Mouse (Mus musculus) myocyte (in vitro differentiated cells): ENCODE results near the gene Fanca. TPM values are rescaled to one million over a fixed set of nuclear protein-coding genes. Genes with fewer than 3 reads are reported as not detected.

Experiments
- H3K27me3 ChIP-seq: one replicate; pipeline ENCODE4 v1.6.1; 2011; ENCODE audit not compliant: control insufficient read depth, insufficient read depth, insufficient read length
- H3K36me3 ChIP-seq: one replicate; pipeline ENCODE4 v1.6.1; 2011; ENCODE audit not compliant: control insufficient read depth, insufficient read depth
- H3K4me2 ChIP-seq: one replicate; pipeline ENCODE4 v1.6.1; 2011; ENCODE audit warnings: low read depth, control low read depth
- H3K4me3 ChIP-seq: one replicate; pipeline ENCODE4 v1.5.1; 2011; ENCODE audit warnings: mild to moderate bottlenecking, control low read depth, moderate library complexity
- H3K79me2 ChIP-seq: one replicate; pipeline ENCODE4 v1.6.1; 2011; ENCODE audit not compliant: control insufficient read depth, insufficient read depth
- H3ac ChIP-seq: one replicate; pipeline ENCODE4 v1.6.1; 2011; ENCODE audit not compliant: control insufficient read depth, insufficient read length
- CEBPB ChIP-seq: IDR thresholded peaks from 2 replicates; pipeline ENCODE4 v1.6.1; 2011; ENCODE audit warnings: mild to moderate bottlenecking, moderate library complexity; ENCODE audit not compliant: poor library complexity, insufficient read depth, severe bottlenecking
- E2F4 ChIP-seq: IDR thresholded peaks from one replicate; pipeline ENCODE4 v1.6.1; 2011; ENCODE audit warnings: mild to moderate bottlenecking, control low read depth, moderate library complexity; ENCODE audit not compliant: insufficient read depth
- MAX ChIP-seq: IDR thresholded peaks from one replicate; pipeline ENCODE4 v1.6.1; 2011; ENCODE audit warnings: low read depth, mild to moderate bottlenecking, control low read depth
- MYOD1 ChIP-seq, 3 experiments: IDR thresholded peaks; one replicate each; pipeline ENCODE4 v1.6.1; 2011; ENCODE audit warnings: control low read depth in 2 of 3, low read depth in 2 of 3, mild to moderate bottlenecking in 2 of 3, moderate library complexity in 1 of 3; ENCODE audit not compliant: insufficient read length in 2 of 3, control insufficient read depth in 1 of 3
- MYOG ChIP-seq, 3 experiments: IDR thresholded peaks; one replicate each; pipeline ENCODE4 v1.6.1; 2011; ENCODE audit warnings: control low read depth in 2 of 3, low read depth in 2 of 3, mild to moderate bottlenecking in 2 of 3; ENCODE audit not compliant: insufficient read length in 2 of 3, control insufficient read depth in 1 of 3, insufficient read depth in 1 of 3
- POLR2A ChIP-seq: IDR thresholded peaks from one replicate; pipeline ENCODE4 v1.6.1; 2011; ENCODE audit warnings: low read depth, mild to moderate bottlenecking, control low read depth, moderate library complexity; ENCODE audit not compliant: insufficient read length
- POLR2AphosphoS2 ChIP-seq: IDR thresholded peaks from one replicate; pipeline ENCODE4 v1.6.1; 2011; ENCODE audit warnings: low read depth, control low read depth; ENCODE audit not compliant: insufficient read length
- REST ChIP-seq: IDR thresholded peaks from one replicate; pipeline ENCODE4 v1.6.1; 2011; ENCODE audit warnings: mild to moderate bottlenecking, control low read depth, moderate library complexity; ENCODE audit not compliant: insufficient read depth, insufficient read length
- SRF ChIP-seq: IDR thresholded peaks from one replicate; pipeline ENCODE4 v1.6.1; 2011; ENCODE audit warnings: low read depth; ENCODE audit not compliant: control insufficient read depth, insufficient read length
- TCF12 ChIP-seq: IDR thresholded peaks from one replicate; pipeline ENCODE4 v1.6.1; 2011; ENCODE audit warnings: mild to moderate bottlenecking, control low read depth; ENCODE audit not compliant: poor library complexity, insufficient read depth, severe bottlenecking
- TCF3 ChIP-seq: IDR thresholded peaks from one replicate; pipeline ENCODE4 v1.6.1; 2011; ENCODE audit warnings: low read depth, control low read depth; ENCODE audit not compliant: insufficient read length
- USF1 ChIP-seq: IDR thresholded peaks from one replicate; pipeline ENCODE4 v1.6.1; 2011; ENCODE audit warnings: low read depth, mild to moderate bottlenecking, control low read depth, moderate library complexity
- polyA plus RNA-seq: library from polyadenylated mRNA; unstranded; fragments of >200 nt; fragmentation: generic; extraction: Trizol; gene quantifications from one replicate; pipeline ENCODE4 v1.2.1, GENCODE M21; 2012; ENCODE audit warnings: missing spikeins

Fanca gene
- polyA plus RNA-seq, 1 experiment: 4.0 TPM

DNA sequence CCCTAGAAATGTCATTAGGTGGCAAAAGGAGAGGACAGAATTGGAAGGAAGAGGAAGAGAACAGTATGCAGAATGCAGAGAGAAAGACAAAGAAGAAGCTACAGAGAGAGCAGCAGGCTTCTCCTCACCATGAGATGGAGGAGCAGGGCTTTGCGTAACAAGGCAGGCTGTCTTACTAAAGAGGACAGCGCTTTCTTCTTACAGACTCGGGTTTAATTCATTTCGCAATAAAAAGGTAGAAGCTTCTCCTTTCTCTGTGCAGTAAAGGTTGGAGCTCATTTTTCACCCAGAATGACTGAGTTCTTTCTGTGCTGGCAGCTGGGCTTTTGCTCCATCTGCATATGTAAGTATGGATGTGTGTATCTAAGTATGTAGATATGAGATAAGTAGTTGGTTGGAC, 38.5 kb downstream of the Fanca start:
- H3K36me3 ChIP-seq: no peaks in the 10 kb centered on the region
- no peaks in the 10 kb centered on the region for H3K79me2 ChIP-seq

GRCm38 (mm10) chr8:123278445-123278844, 39.9 kb downstream of the Fanca start:
- H3K27me3 ChIP-seq: no peaks in the 10 kb centered on the region
- no peaks in the 10 kb centered on the region for H3K79me2 ChIP-seq
- no peaks in the 10 kb centered on the region for H3K36me3 ChIP-seq
- no peak overlapping the region for H3K4me2 ChIP-seq
- no peak overlapping the region for H3ac ChIP-seq
- no peak overlapping the region for H3K4me3 ChIP-seq
- TF ChIP-seq CEBPB: no peak
- no peak for TF ChIP-seq SRF
- no peak for TF ChIP-seq POLR2A
- no peak for TF ChIP-seq USF1
- no peak for TF ChIP-seq MYOG (IDR thresholded peaks at IDR 0.05; ENCODE audit: control insufficient read depth in 1 of 3, insufficient read depth in 1 of 3, insufficient read length in 2 of 3, low read depth in 2 of 3)
- TF ChIP-seq MAX: no peak
- no peak for TF ChIP-seq TCF3
- TF ChIP-seq MYOD1 (IDR thresholded peaks at IDR 0.05; ENCODE audit: control insufficient read depth in 1 of 3, insufficient read length in 2 of 3, low read depth in 2 of 3): no peak
- no peak for TF ChIP-seq REST
- TF ChIP-seq POLR2AphosphoS2: no peak
- TF ChIP-seq TCF12: no peak
- TF ChIP-seq E2F4: no peak

More for the DNA sequence above, 38.5 kb downstream of the Fanca start:
- H3K27me3 ChIP-seq: no peaks in the 10 kb centered on the region
- H3ac ChIP-seq: no peak overlapping the region
- H3K4me2 ChIP-seq: no peak overlapping the region
- H3K4me3 ChIP-seq: no peak overlapping the region
- TF ChIP-seq USF1 (no peak), POLR2AphosphoS2 (no peak), TCF3 (no peak), REST (no peak), MYOD1 (IDR thresholded peaks at IDR 0.05; ENCODE audit: control insufficient read depth in 1 of 3, insufficient read length in 2 of 3, low read depth in 2 of 3) (no peak), TCF12 (no peak), SRF (no peak), POLR2A (no peak), MAX (no peak), E2F4 (no peak), CEBPB (no peak), MYOG (IDR thresholded peaks at IDR 0.05; ENCODE audit: control insufficient read depth in 1 of 3, insufficient read depth in 1 of 3, insufficient read length in 2 of 3, low read depth in 2 of 3) (no peak)

GRCm38 (mm10) chr8:123275096-123275495, 43.3 kb downstream of the Fanca start:
- Histone ChIP-seq H3K4me3 (no peak overlapping the region), H3ac (no peak overlapping the region), H3K27me3 (no peaks in the 10 kb centered on the region), H3K79me2 (no peaks in the 10 kb centered on the region), H3K36me3 (no peaks in the 10 kb centered on the region), H3K4me2 (no peak overlapping the region)
- TF ChIP-seq E2F4 (no peak), CEBPB (no peak), POLR2A (no peak)

DNA sequence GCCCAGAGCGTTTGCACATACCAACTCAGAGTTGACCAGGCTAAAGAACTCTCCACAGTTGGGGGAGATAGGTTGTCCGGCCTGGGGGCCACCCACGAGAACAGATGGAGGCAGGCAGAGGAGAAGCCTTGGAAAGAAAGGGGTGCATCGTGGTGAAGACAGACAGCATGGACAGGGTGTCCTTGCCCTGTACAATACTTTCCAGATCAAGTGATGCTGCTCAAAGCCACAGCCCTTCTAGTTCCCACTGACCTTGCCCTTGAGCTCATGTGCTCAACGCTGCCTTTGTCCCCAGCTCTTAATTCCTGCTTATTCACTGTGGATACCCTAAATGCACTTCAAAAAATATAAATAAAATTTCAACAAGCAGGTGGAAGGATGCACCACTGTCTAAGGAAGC, 43.9 kb downstream of the Fanca start:
- TF ChIP-seq POLR2AphosphoS2: no peak
- TF ChIP-seq MYOD1 (IDR thresholded peaks at IDR 0.05; ENCODE audit: control insufficient read depth in 1 of 3, insufficient read length in 2 of 3, low read depth in 2 of 3): no peak
- no peak for TF ChIP-seq E2F4
- TF ChIP-seq MAX: no peak
- TF ChIP-seq USF1: no peak
- TF ChIP-seq MYOG (IDR thresholded peaks at IDR 0.05; ENCODE audit: control insufficient read depth in 1 of 3, insufficient read depth in 1 of 3, insufficient read length in 2 of 3, low read depth in 2 of 3): no peak
- no peak for TF ChIP-seq SRF
- H3K4me3 ChIP-seq: no peak overlapping the region
- no peaks in the 10 kb centered on the region for H3K79me2 ChIP-seq
- H3K4me2 ChIP-seq: no peak overlapping the region
- no peaks in the 10 kb centered on the region for H3K27me3 ChIP-seq
- H3ac ChIP-seq: no peak overlapping the region
- no peaks in the 10 kb centered on the region for H3K36me3 ChIP-seq

DNA sequence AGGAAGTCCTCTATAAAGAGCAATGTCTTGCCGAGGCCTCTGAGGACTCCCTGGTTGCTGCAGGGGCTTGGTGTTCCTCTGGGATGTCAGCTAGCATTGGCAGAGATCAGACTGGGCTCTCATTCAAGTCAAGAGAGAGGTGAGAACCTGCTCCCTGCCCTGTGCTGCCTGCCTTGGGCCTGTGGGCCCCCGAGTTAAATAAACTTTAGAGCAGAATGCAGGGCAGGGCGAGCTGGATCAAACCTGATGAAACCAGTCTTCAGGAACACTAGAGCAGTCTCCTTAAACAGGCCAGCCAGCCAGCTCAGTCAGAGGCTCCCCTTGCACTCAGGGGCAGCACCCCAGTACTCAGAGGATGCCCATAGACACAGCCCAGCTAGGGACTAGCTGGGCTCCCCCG, 46.5 kb downstream of the Fanca start:
- H3ac ChIP-seq: no peak overlapping the region
- H3K27me3 ChIP-seq: no peaks in the 10 kb centered on the region
- no peak overlapping the region for H3K4me3 ChIP-seq
- H3K4me2 ChIP-seq: no peak overlapping the region
- H3K79me2 ChIP-seq: no peaks in the 10 kb centered on the region
- H3K36me3 ChIP-seq: no peaks in the 10 kb centered on the region
- no peak for TF ChIP-seq E2F4

GRCm38 (mm10) chr8:123271147-123271546, 47.2 kb downstream of the Fanca start:
- H3K36me3 ChIP-seq: peaks cover 4% of the 10 kb centered on the region

More at GRCm38 (mm10) chr8:123271147-123271546, 47.2 kb downstream of the Fanca start:
- H3K79me2 ChIP-seq: no peaks in the 10 kb centered on the region
- peak; percentile 55 for TF ChIP-seq POLR2AphosphoS2
- no peak for TF ChIP-seq CEBPB
- H3K27me3 ChIP-seq: no peaks in the 10 kb centered on the region
- H3K4me2 ChIP-seq: no peak overlapping the region
- no peak overlapping the region for H3K4me3 ChIP-seq
- H3ac ChIP-seq: no peak overlapping the region
